Mouse (Mus musculus) ES-Bruce4 (cell line): Measurements from ENCODE around the gene Ltbp4. TPM values are rescaled to one million over a fixed set of nuclear protein-coding genes. Genes with fewer than 3 reads are reported as not detected.
A peak's percentile ranks its signal among the peaks of the same experiment; 100 is the strongest.

ENCODE experiments used
- H3K27ac ChIP-seq: 2 replicates; pipeline ENCODE4 v1.5.1; 2012; ENCODE audit warnings: low read length, inconsistent platforms; ENCODE audit not compliant: insufficient read depth
- H3K27me3 ChIP-seq: 2 replicates; pipeline ENCODE4 v1.6.1; 2012; ENCODE audit warnings: mild to moderate bottlenecking, low read length, inconsistent platforms; ENCODE audit not compliant: control insufficient read depth, poor library complexity, insufficient read depth, severe bottlenecking
- H3K36me3 ChIP-seq: 2 replicates; pipeline ENCODE4 v1.6.1; 2012; ENCODE audit warnings: inconsistent platforms, mild to moderate bottlenecking, low read length, moderate library complexity; ENCODE audit not compliant: control insufficient read depth, poor library complexity, insufficient read depth, severe bottlenecking
- H3K4me1 ChIP-seq: one replicate; pipeline ENCODE4 v1.8.1; 2011; ENCODE audit warnings: low read length; ENCODE audit not compliant: control insufficient read depth, insufficient read depth
- H3K4me3 ChIP-seq: 2 replicates; pipeline ENCODE4 v1.5.1; 2011; ENCODE audit warnings: low read depth, mild to moderate bottlenecking, low read length
- H3K9ac ChIP-seq: 2 replicates; pipeline ENCODE4 v1.6.1; 2012; ENCODE audit warnings: low read depth, mild to moderate bottlenecking, inconsistent platforms; ENCODE audit not compliant: poor library complexity, severe bottlenecking
- H3K9me3 ChIP-seq: replicated peaks from 2 replicates; pipeline ENCODE4 v1.6.1; 2012; ENCODE audit warnings: mild to moderate bottlenecking, low read length, inconsistent platforms; ENCODE audit not compliant: control insufficient read depth, poor library complexity, insufficient read depth, severe bottlenecking
- CTCF ChIP-seq: IDR thresholded peaks from one replicate; pipeline ENCODE4 v1.8.1; 2011; ENCODE audit warnings: low read depth, low read length
- EP300 ChIP-seq: IDR thresholded peaks from 2 replicates; pipeline ENCODE4 v1.6.1; 2011; ENCODE audit warnings: low read depth, low read length; ENCODE audit not compliant: insufficient read depth
- POLR2A ChIP-seq: IDR thresholded peaks from one replicate; pipeline ENCODE4 v1.8.1; 2011; ENCODE audit warnings: low read length; ENCODE audit not compliant: insufficient read depth
- polyA plus RNA-seq: library from polyadenylated mRNA; stranded (reverse); fragments of >200 nt; gene quantifications from 2 replicates; pipeline ENCODE4 v1.2.4, GENCODE M21; 2011; ENCODE audit warnings: low read depth; ENCODE audit not compliant: missing spikeins, insufficient read depth, insufficient read length

Gene Ltbp4
- polyA plus RNA-seq, 1 experiment: 66.8 TPM

GRCm38 (mm10) chr7:27310306-27310705 is 27.2 kb downstream of the Ltbp4 start:
- peak overlapping the region; percentile 71 for H3K4me3 ChIP-seq
- H3K27me3 ChIP-seq: no peaks in the 10 kb centered on the region
- TF ChIP-seq POLR2A (no peak), CTCF (no peak), EP300 (no peak)
- peak overlapping the region; percentile 93 for H3K27ac ChIP-seq
- H3K9me3 ChIP-seq: peaks cover 19% of the 10 kb centered on the region
- no peaks in the 10 kb centered on the region for H3K4me1 ChIP-seq
- H3K9ac ChIP-seq: peak overlapping the region; percentile 22
- H3K36me3 ChIP-seq: peaks cover 16% of the 10 kb centered on the region

- peaks cover 16% of the 10 kb centered on the region for H3K36me3 ChIP-seq
These were observed 27.7 kb downstream of the Ltbp4 start for GRCm38 (mm10) chr7:27309832-27310231.

GRCm38 (mm10) chr7:27308821-27309549 is 28.5 kb downstream of the Ltbp4 start:
- Histone ChIP-seq H3K27ac (peak overlapping the region; percentile 94), H3K27me3 (no peaks in the 10 kb centered on the region), H3K9ac (peak overlapping the region; percentile 32), H3K4me3 (peak overlapping the region; percentile 61), H3K36me3 (peaks cover 12% of the 10 kb centered on the region), H3K9me3 (peaks cover 10% of the 10 kb centered on the region), H3K4me1 (no peaks in the 10 kb centered on the region)
- TF ChIP-seq CTCF (no peak), EP300 (peak; percentile 61; the same call in 1 of the 2 replicates), POLR2A (no peak)

More at GRCm38 (mm10) chr7:27309832-27310231, 27.7 kb downstream of the Ltbp4 start:
- TF ChIP-seq POLR2A (no peak), EP300 (no peak), CTCF (no peak)
- Histone ChIP-seq H3K4me3 (peak overlapping the region; percentile 71), H3K27me3 (no peaks in the 10 kb centered on the region), H3K9ac (peak overlapping the region; percentile 22), H3K27ac (peak overlapping the region; percentile 93), H3K4me1 (no peaks in the 10 kb centered on the region), H3K9me3 (peaks cover 18% of the 10 kb centered on the region)

GRCm38 (mm10) chr7:27307551-27307950 is 29.9 kb downstream of the Ltbp4 start:
- Histone ChIP-seq H3K27ac (peak overlapping the region; percentile 94), H3K9me3 (no peaks in the 10 kb centered on the region), H3K27me3 (no peaks in the 10 kb centered on the region), H3K4me3 (no peak overlapping the region), H3K4me1 (no peaks in the 10 kb centered on the region), H3K36me3 (0 out of 2 replicates have a peak, but pooled peaks cover 2% of the 10 kb centered on the region), H3K9ac (peak overlapping the region; percentile 32; the same call in 1 of the 2 replicates)
- no peak for TF ChIP-seq EP300
- TF ChIP-seq CTCF: peak; percentile 59
- no peak for TF ChIP-seq POLR2A

- TF ChIP-seq EP300 (peak; percentile 52; the same call in 1 of the 2 replicates), POLR2A (no peak), CTCF (peak; percentile 98)
- Histone ChIP-seq H3K9me3 (no peaks in the 10 kb centered on the region), H3K4me1 (no peaks in the 10 kb centered on the region), H3K9ac (peak overlapping the region; percentile 5; the same call in 1 of the 2 replicates), H3K27me3 (no peaks in the 10 kb centered on the region), H3K27ac (peak overlapping the region; percentile 45), H3K36me3 (0 out of 2 replicates have a peak, but pooled peaks cover 2% of the 10 kb centered on the region), H3K4me3 (0 out of 2 replicates have a peak overlapping the region, but pooled peaks have one; percentile 2)
These were observed 31.0 kb downstream of the Ltbp4 start for GRCm38 (mm10) chr7:27306161-27307160.
